Mouse (Mus musculus) bone marrow, adult 2 months (tissue): ENCODE measurements at regions not wholly inside any gene's neighbourhood (a gene's known extent, or its start where the extent isn't known, plus 50 kb on each side); places are given as distances from the start of the nearest gene placed in this dataset.

Experiments used
- H3K27ac ChIP-seq: fragments of 200-500 bp; 2 replicates; pipeline ENCODE4 v1.5.1; 2012; ENCODE audit warnings: low read depth, mild to moderate bottlenecking, control low read depth, inconsistent platforms, low read length; ENCODE audit not compliant: control insufficient read depth, poor library complexity, insufficient read depth
- H3K4me1 ChIP-seq: fragments of 200-500 bp; 2 replicates; pipeline ENCODE4 v1.6.1; 2011; ENCODE audit warnings: low read length; ENCODE audit not compliant: control insufficient read depth, insufficient read depth
- H3K4me3 ChIP-seq: fragments of 200-500 bp; replicated peaks from 2 replicates; pipeline ENCODE3; 2011; ENCODE audit warnings: mild to moderate bottlenecking, low read depth, low read length, control low read depth; ENCODE audit not compliant: control insufficient read depth
- CTCF ChIP-seq: fragments of 200-500 bp; IDR thresholded peaks from 2 replicates; pipeline ENCODE4 v1.5.1; 2011; ENCODE audit warnings: low read length, control low read depth; ENCODE audit not compliant: control insufficient read depth, insufficient read depth
- POLR2A ChIP-seq: fragments of 200-500 bp; IDR thresholded peaks from 2 replicates; pipeline ENCODE4 v1.6.1; 2011; ENCODE audit warnings: low read depth, mild to moderate bottlenecking, control low read depth, low read length, borderline replicate concordance; ENCODE audit not compliant: control insufficient read depth
- WGBS: fragments of 180-500 bp; shearing (Covaris S2); methylation state at CpG from one replicate; pipeline ENCODE4 v1.1.7; 2018; 5-methylcytosine and 5-hydroxymethylcytosine counted together

GRCm38 (mm10) chr11:109069326-109069709 is 74.9 kb downstream of the E030025P04Rik start:
- WGBS = 50% methylated on average over 6 of the region's 6 CpGs
- no peak overlapping the region for H3K27ac ChIP-seq
- no peak overlapping the region for H3K4me3 ChIP-seq
- no peaks in the 10 kb centered on the region for H3K4me1 ChIP-seq
- TF ChIP-seq POLR2A (no peak), CTCF (no peak)

- no peaks in the 10 kb centered on the region for H3K4me1 ChIP-seq
- WGBS = 31% methylated on average over 22 of the region's 22 CpGs
- no peak for TF ChIP-seq CTCF
- no peak for TF ChIP-seq POLR2A
- no peak overlapping the region for H3K27ac ChIP-seq
- H3K4me3 ChIP-seq = no peak overlapping the region
Measured at GRCm38 (mm10) chr11:109068371-109069325, 75.5 kb downstream of the E030025P04Rik start.

DNA sequence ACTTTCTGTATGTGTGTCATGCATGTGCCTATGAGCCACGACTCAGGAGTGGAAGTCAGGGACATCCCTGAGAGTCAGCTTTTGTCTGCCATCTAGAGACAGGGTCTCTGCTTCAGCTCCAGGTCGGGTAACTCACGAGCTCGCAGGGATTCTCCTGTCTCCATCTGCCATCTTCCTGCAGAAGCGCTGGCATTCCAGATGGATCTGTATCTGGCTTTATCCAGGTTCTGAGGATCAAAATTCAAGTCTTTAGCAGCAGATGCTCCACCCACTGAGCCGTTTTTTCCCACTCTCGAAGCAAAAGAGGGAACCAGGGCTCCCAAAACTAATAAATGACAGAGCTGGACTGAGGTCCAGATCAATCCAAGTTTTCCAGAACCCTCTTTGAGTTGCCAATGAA is 76.4 kb downstream of the E030025P04Rik start:
- no peak for TF ChIP-seq POLR2A
- TF ChIP-seq CTCF = no peak
- no peaks in the 10 kb centered on the region for H3K4me1 ChIP-seq
- no peak overlapping the region for H3K27ac ChIP-seq
- WGBS = 64% methylated on average over 7 of the region's 7 CpGs
- no peak overlapping the region for H3K4me3 ChIP-seq

- TF ChIP-seq CTCF = no peak
- TF ChIP-seq POLR2A = no peak
- H3K4me1 ChIP-seq = no peaks in the 10 kb centered on the region
- WGBS = 65% methylated on average over 4 of the region's 4 CpGs
- H3K27ac ChIP-seq = no peak overlapping the region
- H3K4me3 ChIP-seq = no peak overlapping the region
Measured at GRCm38 (mm10) chr11:109061971-109062370, 82.2 kb downstream of the E030025P04Rik start.

- WGBS = 78% methylated on average over 3 of the region's 3 CpGs
- TF ChIP-seq POLR2A = no peak
- TF ChIP-seq CTCF = no peak
- H3K4me3 ChIP-seq = no peak overlapping the region
- no peak overlapping the region for H3K27ac ChIP-seq
- no peaks in the 10 kb centered on the region for H3K4me1 ChIP-seq
Measured at GRCm38 (mm10) chr11:109060527-109060908, 83.7 kb downstream of the E030025P04Rik start.

DNA sequence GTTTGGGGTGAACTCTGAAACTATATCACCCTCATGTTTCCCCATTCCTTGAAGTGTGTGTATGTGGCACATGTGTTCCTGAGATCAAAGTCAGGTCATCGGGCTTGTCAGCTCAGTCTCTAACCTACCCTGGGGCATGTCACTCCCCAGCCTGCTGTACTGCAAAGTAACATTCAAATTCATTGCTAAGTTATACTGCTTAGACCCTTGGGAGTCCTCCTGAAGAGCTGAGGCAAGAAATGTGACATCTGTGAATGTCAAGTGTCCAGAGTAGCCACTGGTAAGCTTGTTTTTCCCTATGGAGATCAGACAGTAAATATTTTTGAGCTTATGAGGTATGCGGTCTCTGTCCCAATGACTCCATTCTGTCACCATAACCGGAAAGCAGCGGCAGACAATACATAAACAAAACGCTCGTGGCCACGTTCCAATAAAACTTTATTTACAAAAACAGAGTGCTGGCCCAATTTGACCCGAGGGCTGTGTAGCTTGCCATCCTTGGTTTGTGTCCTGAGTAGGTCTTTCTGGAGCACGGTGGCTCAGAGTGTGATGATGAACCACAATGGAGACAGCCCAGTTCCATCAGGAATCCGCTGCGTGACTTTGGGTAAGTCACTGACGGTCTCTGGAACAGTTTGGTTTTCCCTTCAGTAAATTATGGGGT is 84.2 kb downstream of the E030025P04Rik start:
- H3K4me1 ChIP-seq = no peaks in the 10 kb centered on the region

GRCm38 (mm10) chr11:109058021-109058420 is 86.1 kb downstream of the E030025P04Rik start:
- H3K4me1 ChIP-seq = no peaks in the 10 kb centered on the region
- no peak overlapping the region for H3K4me3 ChIP-seq
- H3K27ac ChIP-seq = no peak overlapping the region
- TF ChIP-seq CTCF (no peak), POLR2A (no peak)

More for the DNA sequence above, 84.2 kb downstream of the E030025P04Rik start:
- WGBS = 84% methylated on average over 12 of the region's 12 CpGs
- no peak overlapping the region for H3K4me3 ChIP-seq
- no peak overlapping the region for H3K27ac ChIP-seq
- no peak for TF ChIP-seq CTCF
- TF ChIP-seq POLR2A = no peak
